In genomic region chr11:40216391-40216790, GRCm38 (mm10) we compare ENCODE assay signal across 20 mouse cellular contexts.
A peak's percentile ranks its signal among the peaks of the same experiment; 100 is the strongest.
DNase-seq lines count a peak whose midpoint lies in the region; ATAC-seq lines count a peak whose summit lies in the region.
"Had no signal": no experiment of that assay in that cellular context is flagged by ENCODE, and none has a peak within 500 bp of the region (broad histone marks: within the 10 kb centered on the region; RNA-seq: fewer than 3 reads in every experiment).

No protein-coding gene starts in this region.

- ATAC-seq in midbrain, embryonic 11.5 days (ENCODE audit: low FRiP score), result peak; percentile 46; the same call in 1 of the 2 replicates
- no peak for ATAC-seq in midbrain, embryonic 15.5 days (replicated peaks)
- ATAC-seq: CD4-positive, CD25-positive, alpha-beta regulatory T cell, adult 4 months; forebrain, embryonic 15.5 days had no signal

- no peaks in the 10 kb centered on the region for H3K4me1 ChIP-seq in midbrain, embryonic 11.5 days (ENCODE audit: control insufficient read depth, insufficient read depth, low read length)
- no peaks in the 10 kb centered on the region for H3K4me1 ChIP-seq in midbrain, embryonic 15.5 days
- no peaks in the 10 kb centered on the region for H3K4me1 ChIP-seq in embryonic facial prominence, embryonic 10.5 days
- H3K4me1 ChIP-seq: forebrain, embryonic 15.5 days; heart, embryonic 15.5 days; hindbrain, embryonic 15.5 days had no signal

- intact Hi-C loops in left cerebral cortex, postnatal 4 days (cut with DNase I), result no loop called here

- H3K27ac ChIP-seq in midbrain, embryonic 11.5 days (ENCODE audit: low read depth, low read length), result no peak overlapping the region
- H3K27ac ChIP-seq in midbrain, embryonic 15.5 days, result no peak overlapping the region
- no peak overlapping the region for H3K27ac ChIP-seq in embryonic facial prominence, embryonic 10.5 days (replicated peaks)
- H3K27ac ChIP-seq: forebrain, embryonic 15.5 days; heart, adult 2 months; heart, embryonic 15.5 days; hindbrain, embryonic 15.5 days had no signal

- WGBS in midbrain, embryonic 11.5 days, result 70% methylated on average over 8 of the region's 8 CpGs
- 65% methylated on average over 8 of the region's 8 CpGs for WGBS in midbrain, embryonic 15.5 days
- 51% methylated on average over 8 of the region's 8 CpGs for WGBS in embryonic facial prominence, embryonic 10.5 days

- H3K9ac ChIP-seq in midbrain, embryonic 11.5 days (ENCODE audit: low read length), result no peak overlapping the region
- H3K9ac ChIP-seq in midbrain, embryonic 15.5 days, result no peak overlapping the region
- H3K9ac ChIP-seq: forebrain, embryonic 15.5 days; heart, embryonic 15.5 days; hindbrain, embryonic 15.5 days had no signal

- H3K27me3 ChIP-seq in midbrain, embryonic 11.5 days (ENCODE audit: control insufficient read depth, insufficient read depth, low read length), result no peaks in the 10 kb centered on the region
- H3K27me3 ChIP-seq in midbrain, embryonic 15.5 days (replicated peaks), result no peaks in the 10 kb centered on the region
- H3K27me3 ChIP-seq in embryonic facial prominence, embryonic 10.5 days (replicated peaks; ENCODE audit: low read depth, poor library complexity, severe bottlenecking), result no peaks in the 10 kb centered on the region
- H3K27me3 ChIP-seq: forebrain, embryonic 15.5 days; heart, embryonic 15.5 days; hindbrain, embryonic 15.5 days had no signal

- no peak overlapping the region for H3K4me2 ChIP-seq in midbrain, embryonic 11.5 days
- no peak overlapping the region for H3K4me2 ChIP-seq in midbrain, embryonic 15.5 days
- H3K4me2 ChIP-seq: forebrain, embryonic 15.5 days; heart, embryonic 11.5 days; heart, embryonic 15.5 days; hindbrain, embryonic 15.5 days had no signal

- peak; percentile 2 for DNase-seq in embryo, embryonic 11 days
- DNase-seq in embryo, embryonic 10 days (ENCODE audit: low spot score), result no peak
- DNase-seq in left cerebral cortex, postnatal 4 days, result peak; percentile 0
- DNase-seq in left cerebral cortex, adult 11 months (ENCODE audit: low spot score), result no peak
- DNase-seq in midbrain, embryonic 11.5 days (ENCODE audit: low spot score, missing footprints), result no peak
- DNase-seq in embryonic facial prominence, embryonic 10.5 days (ENCODE audit: low spot score), result peak; percentile 8
- DNase-seq: adrenal gland, adult 8-10 months; adrenal gland, postnatal 36 days; B cell, adult 2 months; cerebellum, adult 2 months; cerebellum, postnatal 10 days; heart, adult 2 months; heart, postnatal 14 days had no signal

- no peaks in the 10 kb centered on the region for H3K9me3 ChIP-seq in midbrain, embryonic 11.5 days (ENCODE audit: control insufficient read depth, low read length)
- H3K9me3 ChIP-seq in midbrain, embryonic 15.5 days, result no peaks in the 10 kb centered on the region
- H3K9me3 ChIP-seq in embryonic facial prominence, embryonic 10.5 days, result no peaks in the 10 kb centered on the region
- H3K9me3 ChIP-seq: forebrain, embryonic 15.5 days; heart, embryonic 15.5 days; hindbrain, embryonic 15.5 days had no signal

- no peak overlapping the region for H3K4me3 ChIP-seq in midbrain, embryonic 11.5 days (ENCODE audit: low read depth, low read length)
- H3K4me3 ChIP-seq in midbrain, embryonic 15.5 days, result no peak overlapping the region
- H3K4me3 ChIP-seq in embryonic facial prominence, embryonic 10.5 days, result no peak overlapping the region
- H3K4me3 ChIP-seq: forebrain, embryonic 15.5 days; heart, adult 2 months; heart, embryonic 15.5 days; hindbrain, embryonic 15.5 days had no signal

- H3K36me3 ChIP-seq in midbrain, embryonic 11.5 days (ENCODE audit: control insufficient read depth, insufficient read depth, low read length), result no peaks in the 10 kb centered on the region
- no peaks in the 10 kb centered on the region for H3K36me3 ChIP-seq in midbrain, embryonic 15.5 days (replicated peaks)
- H3K36me3 ChIP-seq in embryonic facial prominence, embryonic 10.5 days (replicated peaks), result no peaks in the 10 kb centered on the region
- H3K36me3 ChIP-seq: forebrain, embryonic 15.5 days; G1E; heart, embryonic 15.5 days; hindbrain, embryonic 15.5 days had no signal

Comparison
In these comparisons a context has a peak if more than half of its experiments do, and no peak if none do; other contexts are left out.
1. DNase-seq: peak in embryo, embryonic 11 days (single experiment), left cerebral cortex, postnatal 4 days (single experiment) and embryonic facial prominence, embryonic 10.5 days (single experiment); none in embryo, embryonic 10 days (single experiment), left cerebral cortex, adult 11 months (single experiment) and midbrain, embryonic 11.5 days (single experiment).